Mouse (Mus musculus) MEL (cell line): ENCODE measurements around the gene Fcamr.

Experiments used
- BHLHE40 ChIP-seq: IDR thresholded peaks from 2 replicates; pipeline ENCODE4 v1.6.1; 2012; ENCODE audit warnings: low read depth, mild to moderate bottlenecking, inconsistent platforms, low read length, improper control_type of control experiment, borderline replicate concordance
- CTCF ChIP-seq, 3 experiments: IDR thresholded peaks in 2 of 3; conservative IDR thresholded peaks in 1 of 3; 2 replicates each; pipeline ENCODE4 v1.5.1; 2011 to 2012; ENCODE audit warnings: low read length in 3 of 3, low read depth in 2 of 3, mild to moderate bottlenecking in 2 of 3, improper control_type of control experiment in 1 of 3, inconsistent platforms in 1 of 3, mixed read lengths in 1 of 3, moderate library complexity in 1 of 3; ENCODE audit not compliant: control insufficient read depth in 1 of 3, insufficient read depth in 1 of 3, poor library complexity in 1 of 3, severe bottlenecking in 1 of 3
- E2F4 ChIP-seq: IDR thresholded peaks from 2 replicates; pipeline ENCODE4 v1.6.1; 2011; ENCODE audit warnings: low read depth, low read length, improper control_type of control experiment, borderline replicate concordance
- EP300 ChIP-seq, 2 experiments: IDR thresholded peaks; 2 replicates each; pipeline ENCODE4 v1.6.1; 2011; ENCODE audit warnings: improper control_type of control experiment in 2 of 2, low read length in 2 of 2, low read depth in 1 of 2, mild to moderate bottlenecking in 1 of 2
- GABPA ChIP-seq: IDR thresholded peaks from 2 replicates; pipeline ENCODE4 v1.6.1; 2012; ENCODE audit warnings: low read depth, mild to moderate bottlenecking, inconsistent platforms, low read length, improper control_type of control experiment, moderate library complexity
- MAX ChIP-seq: IDR thresholded peaks from 2 replicates; pipeline ENCODE4 v1.6.1; 2011; ENCODE audit warnings: low read length, improper control_type of control experiment
- MEF2A ChIP-seq: IDR thresholded peaks from 2 replicates; pipeline ENCODE4 v1.6.1; 2014; ENCODE audit warnings: low read depth, mild to moderate bottlenecking, inconsistent platforms, low read length, improper control_type of control experiment; ENCODE audit not compliant: poor library complexity, insufficient replicate concordance, severe bottlenecking; ENCODE audit errors: extremely low read depth
- MYB ChIP-seq: IDR thresholded peaks from 2 replicates; pipeline ENCODE4 v1.6.1; 2011; ENCODE audit warnings: mild to moderate bottlenecking, low read depth, low read length, improper control_type of control experiment
- POLR2A ChIP-seq, 2 experiments: IDR thresholded peaks; 2 replicates each; pipeline ENCODE4 v1.6.1; 2011 to 2012; ENCODE audit warnings: low read length in 2 of 2, mild to moderate bottlenecking in 2 of 2, control low read depth in 1 of 2, improper control_type of control experiment in 1 of 2, low read depth in 1 of 2, moderate library complexity in 1 of 2; ENCODE audit not compliant: control insufficient read depth in 1 of 2, insufficient read depth in 1 of 2, poor library complexity in 1 of 2
- USF2 ChIP-seq, 2 experiments: IDR thresholded peaks; 2 replicates each; pipeline ENCODE4 v1.6.1; 2011 to 2012; ENCODE audit warnings: improper control_type of control experiment in 2 of 2, low read length in 2 of 2, borderline replicate concordance in 1 of 2, inconsistent platforms in 1 of 2, low read depth in 1 of 2, mild to moderate bottlenecking in 1 of 2; ENCODE audit not compliant: insufficient read depth in 1 of 2
- ZMIZ1 ChIP-seq: IDR thresholded peaks from 2 replicates; pipeline ENCODE4 v1.6.1; 2012; ENCODE audit warnings: low read depth, mild to moderate bottlenecking, inconsistent platforms, low read length, improper control_type of control experiment, moderate library complexity

DNA sequence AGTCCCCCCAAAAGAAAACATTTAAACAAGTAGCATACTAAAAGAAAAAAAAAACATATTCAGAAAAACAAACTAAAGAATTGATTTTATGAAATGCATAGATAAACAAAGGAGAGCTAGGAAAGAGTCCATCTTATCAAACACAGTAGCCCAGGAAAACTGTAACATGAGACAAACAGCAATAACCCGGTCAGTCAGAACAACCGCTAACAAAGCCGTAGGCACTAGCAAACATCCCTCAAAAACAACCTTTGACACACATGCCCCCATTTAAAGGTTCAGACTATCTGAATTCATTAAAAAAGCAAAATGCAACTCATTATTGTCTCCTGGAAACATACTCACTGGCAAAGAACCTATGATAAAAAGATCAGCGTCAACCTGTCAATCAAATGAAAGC, 56.8 kb downstream of the Fcamr start:
- TF ChIP-seq CTCF (IDR thresholded peaks at IDR 0.05 in 2 of 3, conservative IDR thresholded peaks at IDR 0.05 in 1 of 3; ENCODE audit: control insufficient read depth in 1 of 3, insufficient read depth in 1 of 3, low read depth in 2 of 3, low read length in 3 of 3, poor library complexity in 1 of 3, severe bottlenecking in 1 of 3), result no peak
- TF ChIP-seq EP300 (IDR thresholded peaks at IDR 0.05; ENCODE audit: low read depth in 1 of 2, low read length in 2 of 2), result no peak
- TF ChIP-seq USF2 (IDR thresholded peaks at IDR 0.05; ENCODE audit: borderline replicate concordance in 1 of 2, insufficient read depth in 1 of 2, low read depth in 1 of 2, low read length in 2 of 2), result no peak
- no peak for TF ChIP-seq MAX
- TF ChIP-seq ZMIZ1, result no peak
- no peak for TF ChIP-seq GABPA
- no peak for TF ChIP-seq BHLHE40
- TF ChIP-seq E2F4, result no peak
- no peak for TF ChIP-seq POLR2A (IDR thresholded peaks at IDR 0.05; ENCODE audit: control insufficient read depth in 1 of 2, insufficient read depth in 1 of 2, low read depth in 1 of 2, low read length in 2 of 2, poor library complexity in 1 of 2)
- TF ChIP-seq MEF2A, result no peak
- no peak for TF ChIP-seq MYB
